Mouse (Mus musculus) retina, adult 2 months (tissue): ENCODE measurements around the gene Ptprq.

ENCODE experiments used
- DNase-seq: peaks from one replicate; pipeline ENCODE4 v3.0.0-alpha.2; 2012; ENCODE audit warnings: low read depth, low spot score

The Ptprq gene

DNA sequence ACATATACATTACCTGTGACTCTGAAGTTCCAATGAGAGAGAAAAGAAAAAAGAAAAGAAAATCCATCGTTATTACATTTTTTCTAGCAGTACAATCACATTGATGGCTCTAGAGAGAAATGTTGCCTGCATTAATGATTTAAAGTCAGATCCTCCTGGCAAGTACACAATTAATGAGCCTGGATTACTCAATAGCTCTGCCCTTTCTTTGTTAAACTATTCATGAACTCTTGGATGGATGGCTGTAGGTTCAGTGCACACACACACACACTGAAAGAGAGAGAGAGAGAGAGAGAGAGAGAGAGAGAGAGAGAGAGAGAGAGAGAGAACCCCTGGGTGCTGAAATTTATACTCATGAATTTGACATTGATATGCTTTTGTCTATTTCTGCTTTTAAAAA lies at the start of gene Ptprq:
Gene Ptprq, minus strand, starts transcription at position 246 of the 400 bp plus-strand sequence.
- no peak for DNase-seq

DNA sequence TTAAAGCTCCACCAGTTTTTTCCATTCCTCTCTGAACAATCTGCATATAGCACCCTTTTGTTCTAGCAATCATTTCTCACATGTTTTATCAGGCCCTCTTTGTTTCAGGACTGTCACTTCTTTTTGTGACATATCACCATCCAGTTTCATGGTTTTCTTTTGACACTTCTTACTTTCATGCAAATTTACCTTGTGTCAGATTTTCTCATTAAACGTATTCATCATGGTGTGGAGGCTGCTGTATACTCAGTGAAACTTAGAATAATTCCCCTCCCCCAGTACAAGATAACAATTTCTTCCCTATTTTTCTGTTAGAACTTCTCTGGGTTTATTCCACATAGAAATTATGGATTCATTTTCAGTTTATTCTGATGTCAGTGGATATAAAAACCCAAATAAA lies 39.8 kb upstream of the Ptprq start:
- no peak for DNase-seq

DNA sequence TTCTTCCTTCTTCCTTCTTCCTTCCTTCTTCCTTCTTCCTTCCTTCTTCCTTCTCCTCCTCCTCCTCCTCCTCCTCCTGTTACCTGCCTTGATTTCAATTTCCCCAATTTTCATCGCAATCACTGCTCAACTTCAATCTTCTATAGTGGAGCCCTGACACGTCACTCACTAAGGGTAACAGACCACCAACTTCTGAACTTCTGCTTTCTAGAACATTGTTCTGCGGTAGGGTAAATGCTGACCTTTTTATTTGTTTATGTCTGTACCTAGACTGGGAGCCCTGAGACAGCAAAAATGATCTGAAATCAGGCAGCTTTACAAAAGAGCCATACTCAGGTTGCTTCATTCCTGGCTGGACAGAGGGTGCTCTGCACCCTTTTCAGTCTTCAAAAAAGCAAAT lies 33.6 kb upstream of the Ptprq start:
- DNase-seq: no peak

- no peak for DNase-seq
Observed at GRCm38 (mm10) chr10:107752351-107753143, 32.7 kb upstream of the Ptprq start.

DNA sequence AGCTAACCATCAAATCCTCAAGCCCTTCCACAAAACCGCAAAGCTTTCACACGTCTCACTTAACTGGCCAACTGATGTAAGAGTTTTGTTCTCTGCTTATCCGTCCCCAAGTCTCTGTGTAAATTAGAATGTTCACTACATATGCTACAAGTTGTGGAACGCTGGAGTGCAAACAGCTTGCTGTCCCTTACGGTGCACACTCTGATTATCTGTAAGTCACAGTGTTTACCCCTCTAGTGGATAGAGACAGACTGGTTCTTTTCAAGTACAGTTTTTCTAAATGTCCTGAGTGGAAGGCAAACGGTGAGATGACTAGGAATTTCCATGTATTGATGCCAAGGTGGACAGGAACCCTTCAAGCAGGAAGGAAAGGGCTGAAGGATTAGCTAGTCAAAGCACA lies 32.1 kb upstream of the Ptprq start:
- DNase-seq: no peak

DNA sequence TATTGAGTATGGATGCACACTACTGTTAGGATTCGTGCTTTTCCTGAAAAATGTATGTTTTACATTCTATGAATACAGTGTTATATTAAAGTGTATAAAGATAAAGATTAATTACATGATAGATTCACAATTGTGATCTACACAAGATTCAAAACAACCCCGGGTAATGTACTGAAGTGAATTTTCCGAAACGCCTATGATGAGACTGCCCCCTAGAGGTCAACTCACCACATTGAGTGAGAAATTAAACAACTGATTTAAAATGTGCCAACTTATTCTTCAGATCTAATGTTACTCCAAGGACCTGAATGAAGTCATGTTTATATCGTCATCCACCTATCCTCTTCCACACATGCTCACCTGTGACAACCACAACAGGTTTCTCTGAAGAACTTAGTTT lies 27.7 kb upstream of the Ptprq start:
- peak; percentile 25 for DNase-seq

DNA sequence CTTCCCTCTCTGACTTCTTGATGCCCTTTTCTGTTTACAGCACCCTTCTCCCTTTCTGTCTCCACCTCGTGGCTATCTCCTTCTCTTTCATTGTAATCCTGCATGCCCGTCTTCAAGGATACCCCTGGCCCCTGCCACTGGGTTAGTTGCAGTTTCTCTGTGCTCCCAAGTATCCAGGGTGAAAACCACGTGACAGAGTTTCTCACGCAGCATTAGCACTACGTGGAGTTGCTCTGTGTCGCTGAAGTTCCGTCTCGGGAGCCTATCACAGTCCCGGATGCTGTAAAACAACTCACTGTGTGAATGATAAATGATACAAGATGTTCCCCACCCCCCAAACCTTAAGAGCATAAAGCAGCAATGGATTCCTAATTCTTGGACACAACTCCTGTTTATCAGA lies 26.9 kb upstream of the Ptprq start:
- DNase-seq: no peak

DNA sequence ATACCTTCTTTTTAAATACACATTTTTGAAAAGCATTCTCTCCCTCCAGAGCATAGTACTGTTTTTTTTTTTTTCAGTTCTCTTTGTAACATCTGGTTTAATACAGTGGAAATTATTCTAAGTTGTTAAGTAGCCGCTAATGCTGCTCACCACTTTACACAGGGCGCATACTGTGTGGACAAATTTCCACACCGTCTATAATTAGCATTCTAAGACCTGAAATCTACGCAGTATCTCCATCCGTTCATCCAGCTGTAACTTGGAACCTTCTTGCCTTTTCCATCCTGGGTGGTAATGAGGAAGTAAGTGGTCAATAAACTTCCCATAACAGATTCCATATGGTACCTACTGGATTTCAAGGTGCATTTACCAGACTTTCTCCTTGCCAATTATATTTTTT lies 20.0 kb upstream of the Ptprq start:
- no peak for DNase-seq

DNA sequence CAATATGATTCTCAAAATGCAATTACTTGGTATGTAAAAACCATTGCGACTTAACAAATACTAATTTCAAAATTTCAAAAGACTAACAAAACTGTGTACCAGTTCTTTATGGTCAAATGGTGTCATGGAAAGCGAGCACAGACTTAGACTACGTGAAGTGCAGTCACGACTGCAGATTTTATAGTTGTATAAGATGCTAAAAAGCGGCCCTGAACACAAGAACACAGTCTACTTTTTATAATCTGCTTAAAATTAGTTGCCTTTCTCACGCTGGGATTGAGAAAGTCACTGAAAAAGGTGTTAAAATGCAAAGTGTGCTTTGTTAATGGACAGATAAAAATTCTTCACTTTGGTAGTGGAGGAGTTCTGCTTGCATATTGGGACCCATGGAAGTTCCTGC lies 17.9 kb upstream of the Ptprq start:
- no peak for DNase-seq

GRCm38 (mm10) chr10:107735448-107735847 lies 15.6 kb upstream of the Ptprq start:
- DNase-seq: no peak

GRCm38 (mm10) chr10:107734327-107734726 lies 14.5 kb upstream of the Ptprq start:
- no peak for DNase-seq

DNA sequence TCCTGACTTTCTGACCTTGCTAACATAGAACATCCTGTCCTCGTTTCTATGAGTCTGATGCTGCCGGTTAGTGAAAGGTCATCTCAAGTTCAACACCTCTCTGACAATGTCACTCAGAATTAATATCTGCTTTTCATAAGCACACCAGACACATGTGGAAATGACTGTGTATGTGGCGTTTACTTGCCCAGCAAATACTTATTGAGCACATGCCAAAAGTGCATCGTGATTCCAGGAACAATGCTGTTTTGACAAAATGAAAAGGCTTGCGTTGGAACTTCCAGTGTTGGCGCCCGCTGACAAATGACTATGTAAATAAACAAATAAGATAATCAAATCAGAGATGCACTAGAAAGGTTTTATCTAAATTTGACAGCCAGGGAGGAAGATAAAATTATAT lies 5.8 kb upstream of the Ptprq start:
- DNase-seq: no peak

DNA sequence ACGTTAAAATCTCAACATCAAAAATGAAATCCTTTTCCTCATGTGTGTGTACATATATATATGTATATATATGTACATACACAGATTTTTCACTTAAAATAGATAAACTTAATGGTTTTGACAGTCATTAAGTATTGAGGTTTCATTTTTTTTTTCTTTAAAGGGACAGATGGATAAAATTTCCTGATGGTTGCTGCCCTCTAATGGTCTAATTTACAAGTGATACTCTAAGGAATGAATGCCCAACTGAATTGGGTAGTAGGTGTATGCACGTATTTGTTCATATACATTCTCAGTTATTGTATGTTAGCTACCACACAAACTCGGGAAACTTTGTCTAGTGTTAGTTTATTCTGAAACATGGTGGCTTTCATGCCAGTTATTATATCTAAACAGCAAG lies 15.4 kb downstream of the Ptprq start:
- peak; percentile 1 for DNase-seq

GRCm38 (mm10) chr10:107700944-107701343 lies 18.9 kb downstream of the Ptprq start:
- DNase-seq: no peak

DNA sequence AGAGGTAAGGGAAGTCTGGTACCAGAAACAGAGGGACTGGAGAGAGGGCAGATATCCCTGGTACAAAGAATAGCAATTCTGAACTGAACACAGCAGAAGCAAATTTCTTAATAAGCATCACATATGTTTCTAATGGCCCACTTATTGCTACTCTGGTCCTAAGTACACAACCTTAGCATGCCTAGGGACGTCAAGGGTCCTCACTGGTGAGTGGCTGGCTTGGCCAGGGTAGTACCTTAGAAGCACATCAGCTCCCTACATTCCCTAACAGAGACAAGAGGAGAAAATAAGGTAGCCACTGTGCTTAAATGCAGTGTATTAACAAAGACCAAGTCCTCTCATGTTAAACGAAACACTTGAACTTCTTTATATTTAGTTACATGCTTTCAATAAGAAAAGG lies 21.1 kb downstream of the Ptprq start:
- DNase-seq: no peak

GRCm38 (mm10) chr10:107697177-107697576 lies 22.7 kb downstream of the Ptprq start:
- DNase-seq: no peak

- DNase-seq: no peak
Observed at GRCm38 (mm10) chr10:107687382-107687781, 32.5 kb downstream of the Ptprq start.

GRCm38 (mm10) chr10:107675994-107676393 lies 43.9 kb downstream of the Ptprq start:
- DNase-seq: no peak

DNA sequence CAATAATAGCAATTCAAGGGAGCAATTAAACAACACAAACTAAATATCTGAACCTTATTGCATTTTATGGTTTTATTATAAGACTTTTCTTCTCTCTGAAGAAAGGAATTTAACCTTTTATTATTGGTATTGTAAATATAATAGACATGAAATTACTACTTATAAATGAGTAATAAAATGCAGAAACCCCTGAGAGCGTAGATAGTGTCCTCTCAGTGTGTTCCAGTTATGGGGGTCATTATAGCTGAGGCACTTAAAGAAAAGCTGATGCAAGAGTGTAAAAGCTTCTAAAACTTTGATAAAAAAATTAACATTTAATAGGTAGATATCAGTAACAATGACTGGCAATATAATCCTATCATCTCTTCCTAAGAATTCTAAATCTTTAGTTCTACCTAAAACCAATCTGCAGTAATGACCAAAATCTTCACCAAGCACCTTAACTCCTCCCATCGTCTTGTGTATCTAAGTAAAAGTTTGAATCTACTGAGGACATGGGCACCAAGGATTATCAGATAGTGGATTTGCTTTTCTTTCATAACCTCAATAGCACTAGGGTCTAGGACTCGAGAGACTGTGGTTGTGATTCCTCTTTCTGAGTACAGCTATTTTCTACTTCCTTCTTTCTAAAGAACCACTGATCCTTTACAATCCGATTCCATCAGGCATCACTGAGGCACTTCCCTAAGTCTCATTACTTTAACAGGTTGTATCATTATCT lies 51.3 kb downstream of the Ptprq start:
- DNase-seq: no peak

- DNase-seq: no peak
Observed at GRCm38 (mm10) chr10:107662372-107663065, 57.3 kb downstream of the Ptprq start.

DNA sequence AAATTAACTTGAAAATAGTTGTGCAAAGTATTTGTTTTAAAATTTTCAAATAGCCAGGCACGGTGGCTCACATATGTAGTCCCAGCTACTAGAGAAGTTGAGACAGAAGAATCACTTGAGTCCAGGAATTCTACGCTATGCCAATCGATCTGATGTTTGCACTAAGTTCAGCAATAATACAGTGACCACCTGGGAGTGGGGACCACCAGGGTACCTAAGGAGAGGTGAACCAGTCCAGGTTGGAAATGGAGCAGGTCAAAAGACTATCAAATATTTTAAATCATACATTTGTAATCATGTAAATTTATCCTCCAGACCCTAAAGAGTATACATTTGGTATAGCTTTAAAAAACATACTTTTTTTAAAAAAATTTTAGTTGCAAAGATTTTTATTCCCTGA lies 57.9 kb downstream of the Ptprq start:
- DNase-seq: no peak

GRCm38 (mm10) chr10:107659141-107659540 lies 60.7 kb downstream of the Ptprq start:
- no peak for DNase-seq

DNA sequence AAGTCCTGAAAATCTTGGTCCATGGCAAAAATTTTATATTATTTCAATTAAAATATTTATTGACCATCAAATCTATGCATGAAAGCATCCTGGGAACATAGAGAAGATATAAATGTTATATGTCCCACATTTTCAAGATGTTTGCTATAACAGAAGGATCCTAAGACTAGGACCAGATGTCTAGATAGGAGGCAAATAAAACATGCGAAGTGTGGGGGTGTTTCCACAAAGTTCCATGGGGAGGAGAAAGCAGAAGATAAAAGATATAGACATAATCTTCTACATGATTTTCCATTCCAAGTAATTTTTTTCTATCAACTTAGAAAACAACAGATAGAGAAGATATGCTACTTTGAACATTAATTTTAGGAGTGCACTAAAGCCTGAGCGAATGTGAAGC lies 70.2 kb downstream of the Ptprq start:
- DNase-seq: no peak
